Mouse (Mus musculus) thymus, postnatal 10 days (tissue): ENCODE results near the gene Zfp879.
A peak's percentile ranks its signal among the peaks of the same experiment; 100 is the strongest.

Experiments
- DNase-seq, 2 experiments: peaks; one replicate each; pipeline ENCODE4 v3.0.0; 2021; ENCODE audit warnings: low spot score in 2 of 2

Zfp879 gene

GRCm38 (mm10) chr11:50841023-50841735 lies at the start of gene Zfp879:
TSS of gene Zfp879 (minus strand) at chr11:50841552.
- DNase-seq: peak; percentile 81 to 92

DNA sequence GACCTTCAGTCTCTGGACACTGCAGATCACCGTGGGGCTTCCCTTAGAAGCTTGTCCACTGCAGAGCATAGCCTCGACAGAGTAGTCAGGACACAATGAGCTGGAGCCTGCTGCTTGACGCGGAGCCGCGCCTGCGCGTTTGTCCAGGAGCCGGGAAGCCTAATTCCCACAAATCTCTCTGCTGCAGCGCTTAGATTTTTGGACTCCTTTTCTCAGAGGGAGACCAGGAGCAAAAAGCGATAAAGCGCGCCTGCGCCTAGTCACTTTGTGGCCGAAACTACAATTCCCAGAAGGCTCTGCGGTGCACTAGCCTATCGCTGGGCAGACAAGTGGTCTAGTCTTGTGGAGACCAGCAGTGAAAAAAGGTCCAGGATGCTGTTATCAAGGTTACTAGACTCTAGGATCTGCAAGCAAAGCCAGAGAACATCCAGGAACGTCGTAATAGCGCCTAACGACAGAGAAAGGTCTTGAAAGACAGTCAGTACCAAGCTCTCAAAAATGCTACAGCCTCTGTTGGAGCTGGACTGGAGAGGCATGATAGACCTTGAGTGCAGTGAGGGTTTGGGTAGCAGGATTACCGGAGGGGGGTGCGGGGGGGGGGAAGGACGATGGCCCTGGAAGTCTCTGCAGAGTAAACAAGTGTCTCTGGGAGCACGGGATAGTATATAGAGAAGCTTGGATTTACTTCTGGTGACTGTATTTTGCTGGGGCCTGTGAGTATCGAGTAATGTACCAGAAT lies 46.2 kb upstream of the Zfp879 start, which contains the start of gene Zfp454:
Gene Zfp454, minus strand, starts transcription at position 262 of the 739 bp plus-strand sequence.
- peak in 1 of 2 experiments; percentile 5 for DNase-seq

- no peak for DNase-seq
Observed at GRCm38 (mm10) chr11:50886933-50887293, 45.6 kb upstream of the Zfp879 start.

- no peak for DNase-seq
Observed at GRCm38 (mm10) chr11:50886231-50886932, 45.0 kb upstream of the Zfp879 start.

DNA sequence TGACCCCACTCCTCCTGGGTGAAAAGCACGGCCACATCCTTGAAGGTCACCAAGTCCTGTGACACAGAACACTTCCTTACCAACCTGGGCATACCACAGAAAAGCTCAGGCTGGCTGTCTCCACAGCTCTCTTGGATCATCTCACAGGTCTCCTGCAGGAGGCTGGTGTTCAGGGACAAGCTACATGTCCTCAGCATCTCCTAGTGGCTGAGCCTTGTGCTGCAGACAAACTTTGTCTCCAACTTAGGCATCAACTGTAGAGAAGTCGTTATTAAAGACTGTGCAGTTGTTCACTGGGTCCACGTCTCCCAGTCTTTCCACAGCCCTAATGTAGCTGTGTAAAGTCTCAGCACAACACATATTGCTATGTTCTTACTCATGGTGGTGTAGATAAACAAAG lies 42.4 kb upstream of the Zfp879 start:
- no peak for DNase-seq

GRCm38 (mm10) chr11:50878641-50879040 lies 37.3 kb upstream of the Zfp879 start:
- DNase-seq: no peak

GRCm38 (mm10) chr11:50850989-50851601 lies 9.7 kb upstream of the Zfp879 start:
- peak in 1 of 2 experiments; percentile 31 for DNase-seq

GRCm38 (mm10) chr11:50850177-50850735 lies 8.9 kb upstream of the Zfp879 start, which contains the start of gene Grm6:
TSS of gene Grm6 (plus strand) at chr11:50850685.
- peak; percentile 52 to 54 for DNase-seq

GRCm38 (mm10) chr11:50849310-50849709 lies 8.0 kb upstream of the Zfp879 start:
- no peak for DNase-seq

GRCm38 (mm10) chr11:50848520-50849137 lies 7.3 kb upstream of the Zfp879 start:
- peak in 1 of 2 experiments; percentile 18 for DNase-seq

DNA sequence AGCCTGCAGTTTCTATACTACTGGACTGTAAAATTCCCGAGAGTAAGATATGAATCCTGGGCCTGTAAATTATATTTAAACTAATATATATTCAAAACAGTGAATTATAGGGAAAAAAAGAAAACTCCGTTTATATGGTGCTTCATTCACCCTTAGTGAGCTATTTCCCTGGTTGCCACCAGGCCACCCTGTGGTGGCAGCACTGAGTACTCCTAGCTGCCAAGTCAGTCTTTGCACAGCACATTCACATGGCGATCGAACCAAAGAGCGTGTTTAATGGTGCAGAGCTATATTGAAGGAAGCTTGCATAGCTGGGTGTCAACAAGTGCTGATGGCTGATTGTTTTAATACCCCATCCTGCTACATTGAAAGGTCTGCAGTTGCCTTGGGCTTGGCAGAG lies 5.7 kb upstream of the Zfp879 start:
- peak in 1 of 2 experiments; percentile 35 for DNase-seq

DNA sequence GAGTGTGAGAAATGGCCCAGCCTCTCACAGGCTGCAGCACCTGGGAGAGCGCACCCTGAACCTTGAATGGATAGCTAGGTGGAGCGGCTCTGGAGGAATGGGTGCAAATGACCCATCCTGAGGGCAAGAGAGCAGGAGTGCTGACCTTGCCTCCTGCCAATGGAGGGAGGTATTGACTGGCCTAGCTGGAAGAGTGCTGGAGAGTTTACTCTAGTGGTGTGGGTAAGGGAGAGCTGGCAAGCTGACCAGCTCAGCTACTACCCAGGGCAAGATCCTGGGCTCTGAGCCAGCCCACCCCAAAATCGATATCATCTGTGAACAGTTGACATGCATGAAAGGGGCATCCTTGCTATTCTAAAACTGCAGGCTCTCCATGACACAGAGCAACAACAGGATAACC lies 4.6 kb upstream of the Zfp879 start:
- DNase-seq: no peak

DNA sequence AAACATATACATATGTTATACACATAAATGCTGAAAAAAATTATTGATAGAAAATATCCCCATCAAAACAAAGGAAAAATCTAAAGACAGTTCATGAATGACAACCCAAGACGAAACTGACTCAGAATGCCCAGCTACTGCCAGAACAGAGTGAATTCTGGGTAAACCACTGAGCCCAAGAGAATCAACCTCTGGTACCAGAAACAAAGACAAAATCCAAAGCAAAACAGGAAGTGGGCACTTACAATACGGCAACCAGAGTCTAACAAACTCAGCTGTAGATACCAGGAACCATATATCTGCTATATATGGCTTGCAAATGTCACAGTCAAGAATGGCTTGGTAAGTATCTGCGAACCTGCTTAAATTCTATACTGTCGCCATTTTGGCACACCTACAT lies 5.6 kb downstream of the Zfp879 start:
- peak in 1 of 2 experiments; percentile 49 for DNase-seq

GRCm38 (mm10) chr11:50827010-50827953 lies 14.1 kb downstream of the Zfp879 start, which contains the start of gene Zfp354c:
TSS of gene Zfp354c (minus strand) at chr11:50827724.
- peak; percentile 79 to 85 for DNase-seq

DNA sequence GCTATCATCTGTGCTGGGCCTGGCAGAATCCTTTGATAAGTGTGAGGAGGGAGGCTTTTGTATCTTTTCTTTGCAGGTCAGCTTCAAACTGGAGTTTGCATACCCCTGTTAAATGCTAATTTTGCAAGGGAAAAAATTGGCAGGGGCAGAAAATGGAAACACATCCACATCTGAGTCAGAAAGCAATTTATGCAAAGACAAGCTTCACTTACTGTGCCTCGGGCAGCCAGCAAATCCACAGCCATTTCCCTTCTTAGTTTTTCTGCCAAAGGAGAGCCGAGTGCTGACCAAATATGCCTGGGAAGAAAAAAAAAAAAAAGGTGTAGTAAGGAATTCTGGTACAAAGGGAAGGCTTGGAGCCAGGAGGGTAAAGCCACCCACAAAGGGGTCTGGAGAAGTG lies 15.1 kb downstream of the Zfp879 start:
- DNase-seq: no peak

DNA sequence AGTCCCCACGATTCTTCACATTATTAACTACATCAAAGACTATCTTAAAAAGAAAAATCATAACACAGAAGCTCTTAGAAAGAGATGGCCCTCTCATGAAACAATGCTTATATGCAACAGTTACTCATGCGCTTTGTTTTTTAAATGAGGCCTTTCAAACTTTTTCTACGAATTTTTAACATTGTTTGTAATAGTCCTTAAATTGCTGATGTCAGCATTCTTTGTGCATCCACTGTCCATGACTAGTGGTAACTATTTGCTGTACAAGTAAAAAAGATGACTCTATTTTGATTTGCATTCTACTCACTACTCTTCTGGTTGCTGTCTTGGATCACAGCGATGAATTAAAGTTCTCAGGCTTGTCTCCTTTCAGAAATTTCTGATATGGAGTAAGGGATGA lies 27.1 kb downstream of the Zfp879 start:
- no peak for DNase-seq

- no peak for DNase-seq
Observed at GRCm38 (mm10) chr11:50798836-50799235, 42.5 kb downstream of the Zfp879 start.

- no peak for DNase-seq
Observed at GRCm38 (mm10) chr11:50797674-50798073, 43.7 kb downstream of the Zfp879 start.
